Mouse (Mus musculus): Measurements from ENCODE around the gene Gch1. TPM values are rescaled to one million over a fixed set of nuclear protein-coding genes. Genes with fewer than 3 reads are reported as not detected.

Gch1 gene
- polyA plus RNA-seq, 1 experiment from 2014 or later: 1.7 TPM

GRCm38 (mm10) chr14:47104246-47105173 lies 84.7 kb downstream of the Gch1 start:
- Histone ChIP-seq H3K9me3 (no peaks in the 10 kb centered on the region), H3K4me2 (peak overlapping the region; percentile 20; the same call in 1 of the 2 replicates), H3K27ac (peak overlapping the region; percentile 72), H3K4me3 (0 out of 2 replicates have a peak overlapping the region, but pooled peaks have one; percentile 8), H3K27me3 (no peaks in the 10 kb centered on the region), H3K36me3 (peaks cover 14% of the 10 kb centered on the region), H3K4me1 (peaks cover 5% of the 10 kb centered on the region), H3K9ac (no peak overlapping the region)
- WGBS: 20% methylated on average over 19 of the region's 19 CpGs
- ATAC-seq (ENCODE audit: insufficient number of reproducible peaks, low FRiP score, low TSS enrichment, low read depth): peak; percentile 75

Other genes with a start within 250 kb of the Gch1 start
- gene Wdhd1, start 87.4 kb upstream of the Gch1 start, polyA plus RNA-seq (2015; fragmentation: Nextera tagmentation; extraction: Ambion mirVana): 22.7 and 24.3 TPM in 2 replicates
- gene Socs4, start 87.5 kb upstream of the Gch1 start, polyA plus RNA-seq (2015; fragmentation: Nextera tagmentation; extraction: Ambion mirVana): 3.1 and 4.4 TPM in 2 replicates
- 59.9 and 60.4 TPM in 2 replicates for gene Mapk1ip1l, start 108.9 kb upstream of the Gch1 start, polyA plus RNA-seq (2015; fragmentation: Nextera tagmentation; extraction: Ambion mirVana)
- 277 and 298 TPM in 2 replicates for gene Lgals3, start 178.3 kb upstream of the Gch1 start, polyA plus RNA-seq (2015; fragmentation: Nextera tagmentation; extraction: Ambion mirVana)
- 34.4 and 36.8 TPM in 2 replicates for gene Dlgap5, start 229.0 kb upstream of the Gch1 start, polyA plus RNA-seq (2015; fragmentation: Nextera tagmentation; extraction: Ambion mirVana)